Mouse (Mus musculus): ENCODE data around the gene D6Ertd527e. TPM values are rescaled to one million over a fixed set of nuclear protein-coding genes. Genes with fewer than 3 reads are reported as not detected.

The D6Ertd527e gene
- polyA plus RNA-seq, 2 experiments = 0.56 to 1.6 TPM

GRCm38 (mm10) chr6:87119066-87119837, 14.7 kb downstream of the D6Ertd527e start:
- Histone ChIP-seq H3K4me2 (replicated peaks; ENCODE audit: low read depth, low read length, severe bottlenecking) (no peak overlapping the region), H3K4me3 (replicated peaks; ENCODE audit: low read length) (no peak overlapping the region), H3K36me3 (ENCODE audit: control insufficient read depth, insufficient read depth, low read length) (no peaks in the 10 kb centered on the region), H3K9ac (ENCODE audit: low read depth, low read length, severe bottlenecking) (no peak overlapping the region), H3K27ac (replicated peaks; ENCODE audit: low read depth, low read length) (no peak overlapping the region), H3K27me3 (ENCODE audit: control insufficient read depth, insufficient read depth, low read length) (no peaks in the 10 kb centered on the region), H3K9me3 (ENCODE audit: control insufficient read depth, low read length) (no peaks in the 10 kb centered on the region), H3K4me1 (ENCODE audit: control insufficient read depth, insufficient read depth, low read length) (peaks cover 8% of the 10 kb centered on the region; the same call in 1 of the 2 replicates)
- no peak for DNase-seq (ENCODE audit: low spot score)
- WGBS = 77% methylated on average over 20 of the region's 20 CpGs
- no peak for TF ChIP-seq POLR2A (IDR thresholded peaks at IDR 0.05; ENCODE audit: borderline replicate concordance, extremely low read depth, insufficient read depth, insufficient read length)
- no peak; the same call in 1 of the 2 replicates for ATAC-seq (ENCODE audit: low FRiP score, low read depth)

GRCm38 (mm10) chr6:87119975-87120374, 15.4 kb downstream of the D6Ertd527e start:
- Histone ChIP-seq H3K4me2 (replicated peaks; ENCODE audit: low read depth, low read length, severe bottlenecking) (no peak overlapping the region), H3K36me3 (ENCODE audit: control insufficient read depth, insufficient read depth, low read length) (no peaks in the 10 kb centered on the region), H3K4me3 (replicated peaks; ENCODE audit: low read length) (no peak overlapping the region), H3K27me3 (ENCODE audit: control insufficient read depth, insufficient read depth, low read length) (no peaks in the 10 kb centered on the region), H3K4me1 (ENCODE audit: control insufficient read depth, insufficient read depth, low read length) (peaks cover 8% of the 10 kb centered on the region; the same call in 1 of the 2 replicates), H3K9ac (ENCODE audit: low read depth, low read length, severe bottlenecking) (no peak overlapping the region), H3K9me3 (ENCODE audit: control insufficient read depth, low read length) (no peaks in the 10 kb centered on the region), H3K27ac (replicated peaks; ENCODE audit: low read depth, low read length) (no peak overlapping the region)
- no peak for TF ChIP-seq POLR2A (IDR thresholded peaks at IDR 0.05; ENCODE audit: borderline replicate concordance, extremely low read depth, insufficient read depth, insufficient read length)
- ATAC-seq (ENCODE audit: low FRiP score, low read depth) = no peak
- 63% methylated on average over 4 of the region's 4 CpGs for WGBS
- no peak for DNase-seq (ENCODE audit: low spot score)

GRCm38 (mm10) chr6:87120661-87121060, 16.1 kb downstream of the D6Ertd527e start:
- no peak for TF ChIP-seq POLR2A (IDR thresholded peaks at IDR 0.05; ENCODE audit: borderline replicate concordance, extremely low read depth, insufficient read depth, insufficient read length)
- Histone ChIP-seq H3K9me3 (ENCODE audit: control insufficient read depth, low read length) (no peaks in the 10 kb centered on the region), H3K9ac (ENCODE audit: low read depth, low read length, severe bottlenecking) (no peak overlapping the region), H3K4me1 (ENCODE audit: control insufficient read depth, insufficient read depth, low read length) (peaks cover 8% of the 10 kb centered on the region; the same call in 1 of the 2 replicates), H3K4me2 (replicated peaks; ENCODE audit: low read depth, low read length, severe bottlenecking) (no peak overlapping the region), H3K27ac (replicated peaks; ENCODE audit: low read depth, low read length) (no peak overlapping the region), H3K36me3 (ENCODE audit: control insufficient read depth, insufficient read depth, low read length) (no peaks in the 10 kb centered on the region), H3K4me3 (replicated peaks; ENCODE audit: low read length) (no peak overlapping the region), H3K27me3 (ENCODE audit: control insufficient read depth, insufficient read depth, low read length) (no peaks in the 10 kb centered on the region)
- no peak for ATAC-seq (ENCODE audit: low FRiP score, low read depth)
- WGBS = 83% methylated on average over 6 of the region's 6 CpGs
- DNase-seq (ENCODE audit: low spot score) = no peak

GRCm38 (mm10) chr6:87121961-87122360, 17.4 kb downstream of the D6Ertd527e start:
- H3K36me3 ChIP-seq (ENCODE audit: control insufficient read depth, insufficient read depth, low read length) = no peaks in the 10 kb centered on the region
- no peak for ATAC-seq (ENCODE audit: low FRiP score, low read depth)
- 0 out of 2 replicates have a peak, but pooled peaks cover 3% of the 10 kb centered on the region for H3K4me1 ChIP-seq (ENCODE audit: control insufficient read depth, insufficient read depth, low read length)
- no peak for TF ChIP-seq POLR2A (IDR thresholded peaks at IDR 0.05; ENCODE audit: borderline replicate concordance, extremely low read depth, insufficient read depth, insufficient read length)
- H3K27ac ChIP-seq (replicated peaks; ENCODE audit: low read depth, low read length) = no peak overlapping the region
- WGBS = 75% methylated on average over 7 of the region's 7 CpGs
- no peak overlapping the region for H3K9ac ChIP-seq (ENCODE audit: low read depth, low read length, severe bottlenecking)
- no peak for DNase-seq (ENCODE audit: low spot score)
- H3K9me3 ChIP-seq (ENCODE audit: control insufficient read depth, low read length) = no peaks in the 10 kb centered on the region
- H3K4me2 ChIP-seq (replicated peaks; ENCODE audit: low read depth, low read length, severe bottlenecking) = no peak overlapping the region
- H3K4me3 ChIP-seq (replicated peaks; ENCODE audit: low read length) = no peak overlapping the region
- H3K27me3 ChIP-seq (ENCODE audit: control insufficient read depth, insufficient read depth, low read length) = no peaks in the 10 kb centered on the region

- 87% methylated on average over 6 of the region's 6 CpGs for WGBS
Measured at GRCm38 (mm10) chr6:87123406-87123805, 18.9 kb downstream of the D6Ertd527e start.

More at GRCm38 (mm10) chr6:87123406-87123805, 18.9 kb downstream of the D6Ertd527e start:
- TF ChIP-seq POLR2A (IDR thresholded peaks at IDR 0.05; ENCODE audit: borderline replicate concordance, extremely low read depth, insufficient read depth, insufficient read length) = no peak
- no peak for ATAC-seq (ENCODE audit: low FRiP score, low read depth)
- Histone ChIP-seq H3K4me3 (replicated peaks; ENCODE audit: low read length) (no peak overlapping the region), H3K27ac (replicated peaks; ENCODE audit: low read depth, low read length) (no peak overlapping the region), H3K9me3 (ENCODE audit: control insufficient read depth, low read length) (no peaks in the 10 kb centered on the region), H3K36me3 (ENCODE audit: control insufficient read depth, insufficient read depth, low read length) (no peaks in the 10 kb centered on the region), H3K4me1 (ENCODE audit: control insufficient read depth, insufficient read depth, low read length) (no peaks in the 10 kb centered on the region; the same call in 1 of the 2 replicates), H3K27me3 (ENCODE audit: control insufficient read depth, insufficient read depth, low read length) (no peaks in the 10 kb centered on the region), H3K4me2 (replicated peaks; ENCODE audit: low read depth, low read length, severe bottlenecking) (no peak overlapping the region), H3K9ac (ENCODE audit: low read depth, low read length, severe bottlenecking) (no peak overlapping the region)
- no peak for DNase-seq (ENCODE audit: low spot score)
